Mouse (Mus musculus) regulatory T cell (primary cell): ENCODE data around the gene Rnf126.

Experiments
- in situ Hi-C: fragments of 300-600 bp; cut with MboI, MseI; formaldehyde crosslinking; loops from one replicate; pipeline ENCODE4 v1.15.1; 2025; ENCODE audit warnings: high pct_unique_total_duplicates

Rnf126 gene

DNA sequence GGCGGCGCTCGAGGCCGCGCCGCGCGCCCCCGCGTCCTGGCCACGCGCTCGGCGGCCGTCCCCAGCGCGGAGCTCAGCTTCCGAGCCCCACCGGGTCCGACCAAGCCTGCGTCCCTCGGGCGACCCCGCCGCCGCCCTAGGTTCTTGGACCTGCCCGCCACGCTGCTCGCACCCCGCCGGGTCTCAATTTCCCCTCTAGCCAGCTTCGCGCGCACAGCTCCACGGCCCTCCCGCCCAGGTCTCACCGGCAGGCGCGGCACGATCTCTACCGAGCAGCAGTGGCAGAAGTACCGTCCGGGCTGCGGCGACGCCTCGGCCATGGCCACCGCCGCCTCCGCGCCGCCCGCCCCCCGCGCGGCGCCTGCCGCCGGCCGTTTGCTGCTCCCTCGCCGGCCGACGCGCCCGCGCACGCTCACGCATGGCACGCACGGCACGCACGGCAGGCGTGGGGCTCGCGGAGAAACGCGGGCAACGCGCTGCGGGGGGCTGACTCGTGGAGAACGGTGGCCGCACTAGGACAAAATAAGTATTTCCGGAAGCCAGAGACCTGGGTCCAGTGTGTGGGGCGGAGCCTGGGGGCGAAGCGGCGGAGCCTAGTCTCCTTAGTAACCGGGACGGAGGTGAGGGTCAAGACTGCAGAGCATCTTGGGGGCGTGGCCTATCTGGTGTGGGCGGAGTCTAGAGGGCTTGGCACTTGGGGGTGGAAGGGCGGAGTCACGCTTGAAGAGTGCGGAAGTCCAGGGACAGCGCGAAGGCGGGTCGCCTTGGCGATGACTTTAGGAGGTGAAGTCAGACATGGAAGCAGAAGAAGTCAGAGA, at the start of gene Rnf126:
TSS of gene Rnf126 (minus strand) at position 445 of the 818 bp plus-strand sequence.
- in situ Hi-C loops = no loop called here

DNA sequence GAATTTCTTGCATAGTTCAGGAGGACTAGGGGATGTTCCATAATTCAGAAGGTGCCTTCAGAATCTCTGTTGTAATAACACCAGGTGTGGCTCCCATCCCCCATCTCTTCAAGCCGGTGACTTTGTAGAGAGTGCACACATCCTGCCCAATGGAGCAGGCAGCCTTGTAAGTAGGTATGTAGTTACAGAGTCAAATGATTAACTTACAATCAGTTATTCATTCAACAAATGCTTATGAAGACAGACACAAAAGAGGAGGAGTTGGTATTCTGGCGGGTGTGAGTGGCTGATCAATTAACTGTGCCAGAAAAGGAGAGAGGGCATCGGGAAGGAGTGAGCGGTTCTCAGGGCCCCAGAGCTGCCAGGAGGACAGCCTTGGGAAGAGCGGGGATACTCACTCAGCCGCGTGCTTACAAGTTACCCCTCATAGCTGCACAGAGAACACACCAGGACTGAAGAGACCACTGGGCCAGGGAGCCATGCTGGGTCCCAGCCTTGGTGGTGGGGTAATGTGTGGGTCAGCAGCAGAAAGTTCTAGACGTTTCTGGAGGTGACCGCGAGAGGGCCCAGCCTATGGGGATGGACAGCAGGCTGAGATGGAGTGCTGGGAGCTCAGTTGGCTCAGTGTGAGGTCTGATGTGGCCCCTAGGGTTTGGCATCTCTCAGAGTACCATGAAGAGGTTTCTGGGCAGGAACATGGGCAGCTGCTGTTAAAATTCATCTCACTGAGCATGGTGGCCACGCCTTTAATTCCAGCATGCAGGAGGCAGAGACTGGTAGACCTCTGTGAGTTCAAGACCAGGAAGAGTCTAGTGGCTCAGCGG, 49.1 kb upstream of the Rnf126 start:
- in situ Hi-C loops = no loop called here

DNA sequence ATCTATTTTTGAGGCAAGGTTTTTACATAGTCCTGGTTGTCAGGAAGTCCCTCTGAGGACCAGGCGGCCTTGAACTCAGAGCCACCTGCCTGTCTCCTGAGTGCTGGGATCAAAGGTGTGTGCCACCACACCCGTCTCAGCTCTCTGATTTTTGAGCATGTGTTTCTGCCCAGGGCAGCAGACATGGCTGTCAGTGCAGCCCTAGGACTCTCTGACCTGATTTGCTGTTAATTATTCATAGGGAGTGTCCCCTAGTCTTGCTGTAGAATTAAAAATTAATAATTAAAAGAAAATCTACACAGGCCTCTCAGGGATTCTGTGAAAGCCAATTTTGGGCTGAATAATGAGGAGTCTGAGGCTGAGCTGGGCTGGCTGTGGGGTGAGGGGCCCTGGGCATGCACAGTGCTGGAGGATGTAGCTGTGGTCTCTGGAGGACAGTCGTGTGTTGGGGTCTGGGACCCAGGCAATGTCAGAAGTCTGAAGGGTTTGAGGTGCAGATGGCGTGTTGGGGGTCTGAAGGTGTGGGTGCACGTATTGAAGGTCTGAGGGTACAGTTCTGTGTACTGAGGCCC, 47.6 kb upstream of the Rnf126 start:
- in situ Hi-C loops = no loop called here

DNA sequence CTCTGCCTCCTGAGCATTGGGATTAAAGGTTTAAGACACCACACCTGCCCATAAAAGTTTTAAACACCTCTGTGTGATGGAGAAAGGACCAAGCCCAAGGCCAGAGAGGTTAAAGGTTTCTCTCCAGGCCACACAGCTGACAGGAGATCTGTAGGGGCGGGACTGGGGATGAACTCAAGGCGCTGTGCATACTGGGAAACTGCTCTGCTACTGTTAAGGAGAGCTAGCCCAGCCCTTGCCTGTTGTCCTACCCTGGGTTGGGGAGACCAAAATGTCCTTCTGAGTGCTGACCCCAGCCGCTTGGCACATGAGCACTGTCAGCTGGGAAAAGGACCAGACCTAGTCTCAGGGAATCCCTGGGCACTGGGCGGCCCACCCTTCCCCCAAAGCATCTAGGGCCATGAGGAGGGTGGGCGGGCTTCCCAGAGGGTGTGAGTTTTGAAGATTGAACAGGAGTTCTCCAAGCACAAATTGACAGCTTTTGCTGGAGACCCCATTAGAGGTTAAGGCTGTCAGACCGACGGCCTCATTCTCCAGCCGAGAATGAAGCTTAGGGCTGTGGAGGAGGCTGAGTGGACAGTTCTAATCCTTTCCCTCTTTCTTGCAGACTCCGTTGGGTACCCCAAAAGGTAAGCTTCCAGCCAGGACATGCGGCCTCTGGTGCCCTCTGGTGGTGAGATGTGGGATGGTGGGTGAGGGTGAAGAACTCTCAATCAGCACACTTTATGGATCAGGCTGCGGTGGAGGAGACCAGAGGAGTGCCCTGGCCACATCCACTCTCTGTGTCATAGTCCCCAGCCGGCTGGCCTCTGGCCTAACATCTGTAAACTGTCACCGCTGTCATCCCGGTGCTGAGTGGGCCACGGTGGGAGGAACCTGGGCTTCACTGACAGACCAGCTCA, 45.2 kb upstream of the Rnf126 start:
- in situ Hi-C loops = no loop called here

DNA sequence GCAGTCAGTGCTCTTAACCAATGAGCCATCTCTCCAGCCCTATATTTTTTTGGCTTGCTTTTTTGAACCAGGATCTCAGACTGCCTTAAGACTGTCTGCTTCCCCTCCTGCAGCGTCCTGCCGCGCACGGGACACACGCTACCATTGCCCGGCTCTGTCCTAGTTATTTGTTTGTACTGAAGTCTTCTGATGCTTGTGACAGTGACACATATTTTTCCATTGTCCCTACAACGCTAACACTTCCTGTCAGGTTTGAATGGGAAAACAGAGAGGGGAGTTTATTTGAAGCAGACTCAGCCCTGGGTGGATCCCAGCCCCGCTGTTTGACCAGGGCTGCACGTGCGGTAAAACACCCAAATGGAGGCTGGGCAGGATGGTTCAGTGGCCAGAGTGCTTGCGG, 42.0 kb upstream of the Rnf126 start:
- in situ Hi-C loops = no loop called here

DNA sequence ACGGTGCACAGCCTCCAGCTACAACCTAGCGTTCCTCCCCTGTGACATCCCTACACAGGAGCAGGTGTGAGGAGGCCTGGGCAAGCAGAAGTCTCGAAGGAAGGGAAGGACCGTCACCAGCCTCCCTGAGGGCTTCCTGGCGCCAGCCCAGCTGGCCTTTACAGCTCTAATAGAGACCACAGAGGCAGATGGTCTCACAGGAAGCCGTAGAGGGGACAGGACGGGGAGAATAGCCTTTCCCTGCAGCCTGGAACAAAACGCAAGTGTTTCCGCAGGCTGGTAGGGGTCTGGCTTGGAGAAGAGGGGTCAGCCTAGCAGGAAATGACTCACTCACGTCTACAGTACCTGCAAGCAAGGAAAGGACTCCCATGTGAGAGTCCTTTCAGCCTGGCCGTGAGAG, 41.1 kb upstream of the Rnf126 start:
- in situ Hi-C loops = no loop called here

DNA sequence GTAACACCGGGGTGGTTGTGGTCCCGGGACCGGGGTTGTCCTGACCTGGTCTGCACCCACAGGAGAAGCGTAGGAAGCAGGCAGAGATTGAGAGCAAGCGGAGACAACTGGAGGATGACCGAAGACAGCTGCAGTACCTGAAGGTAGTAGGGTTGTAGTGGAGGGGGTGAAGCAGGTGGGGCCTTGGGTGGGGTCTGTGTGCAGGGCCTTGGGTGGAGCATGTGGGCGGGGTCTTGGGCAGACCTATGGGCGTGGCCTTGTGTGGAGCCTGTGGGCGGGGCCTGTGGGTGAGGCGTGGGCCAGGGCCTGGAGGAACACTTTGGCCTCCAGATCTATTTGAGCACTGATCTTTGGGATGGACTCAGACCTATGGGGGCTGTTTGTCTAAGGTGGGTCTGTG, 40.2 kb upstream of the Rnf126 start:
- in situ Hi-C loops = no loop called here

DNA sequence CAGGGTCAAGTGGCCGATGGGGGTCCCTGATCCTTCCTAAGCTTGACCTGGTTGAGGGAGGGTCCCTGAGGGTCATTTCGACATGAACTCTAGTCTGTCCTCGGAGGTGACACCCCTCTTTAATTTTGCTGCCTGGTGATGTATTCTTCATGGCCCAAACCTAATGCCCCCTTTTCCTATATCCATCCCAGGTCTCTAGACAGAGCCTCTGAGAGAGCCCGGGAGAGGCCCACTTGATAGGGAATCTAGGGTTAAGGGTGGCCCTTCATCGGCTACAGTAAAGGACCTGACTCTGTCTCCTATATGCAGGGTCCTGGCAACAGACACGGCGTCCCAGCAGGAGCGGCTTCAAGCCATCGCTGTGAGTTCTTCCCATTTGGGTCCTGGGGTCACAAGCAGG, 39.6 kb upstream of the Rnf126 start:
- in situ Hi-C loops = no loop called here

DNA sequence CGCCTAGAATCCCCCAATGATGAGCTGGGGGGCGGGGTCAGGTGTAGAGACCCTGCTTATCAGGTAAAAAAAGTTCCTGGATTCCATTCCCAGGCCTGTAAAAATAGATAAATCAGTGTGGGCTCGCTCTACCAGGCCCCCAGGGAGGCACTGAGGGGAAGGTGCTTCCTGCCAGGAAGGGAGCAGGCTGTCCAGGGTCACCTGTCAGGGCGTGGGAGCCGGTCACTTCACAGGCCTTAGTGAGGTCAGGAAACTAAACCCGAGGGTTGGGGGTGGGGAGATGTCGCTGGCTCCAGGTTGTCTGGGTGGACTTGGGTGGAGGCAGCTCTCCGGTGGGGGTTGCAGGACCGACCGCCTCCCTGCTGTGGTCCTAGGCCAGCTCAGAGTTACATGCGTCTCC, 38.9 kb upstream of the Rnf126 start:
- in situ Hi-C loops = no loop called here

DNA sequence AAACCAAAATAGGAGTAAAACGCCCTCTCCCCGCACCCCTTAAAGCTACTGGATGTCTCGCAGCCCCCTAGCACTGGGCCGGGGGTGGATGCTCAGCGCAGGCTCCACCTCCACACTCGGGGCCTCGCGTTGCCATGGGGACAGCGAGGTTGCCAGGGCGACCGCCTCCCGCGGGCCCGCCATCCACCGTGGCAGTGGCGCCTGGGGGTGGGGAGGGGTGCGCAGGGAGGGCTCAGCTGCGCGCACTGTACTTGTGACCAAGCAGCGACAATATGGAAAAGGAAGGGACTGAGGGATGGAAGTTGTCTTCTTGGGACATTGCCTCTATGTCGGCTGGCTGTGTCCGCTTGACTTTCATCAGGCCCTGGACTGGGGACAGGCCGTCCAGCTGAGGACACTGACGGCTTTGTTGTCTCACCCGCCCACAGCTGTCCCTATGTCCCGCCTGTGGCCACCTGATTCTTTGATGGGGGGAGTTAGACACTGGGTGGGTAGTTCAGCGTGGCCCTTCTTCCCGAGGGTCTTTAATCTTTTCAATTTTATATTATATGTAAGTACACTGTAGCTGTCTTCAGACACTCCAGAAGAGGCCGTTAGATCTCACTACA, 37.1 kb upstream of the Rnf126 start:
- in situ Hi-C loops = no loop called here

DNA sequence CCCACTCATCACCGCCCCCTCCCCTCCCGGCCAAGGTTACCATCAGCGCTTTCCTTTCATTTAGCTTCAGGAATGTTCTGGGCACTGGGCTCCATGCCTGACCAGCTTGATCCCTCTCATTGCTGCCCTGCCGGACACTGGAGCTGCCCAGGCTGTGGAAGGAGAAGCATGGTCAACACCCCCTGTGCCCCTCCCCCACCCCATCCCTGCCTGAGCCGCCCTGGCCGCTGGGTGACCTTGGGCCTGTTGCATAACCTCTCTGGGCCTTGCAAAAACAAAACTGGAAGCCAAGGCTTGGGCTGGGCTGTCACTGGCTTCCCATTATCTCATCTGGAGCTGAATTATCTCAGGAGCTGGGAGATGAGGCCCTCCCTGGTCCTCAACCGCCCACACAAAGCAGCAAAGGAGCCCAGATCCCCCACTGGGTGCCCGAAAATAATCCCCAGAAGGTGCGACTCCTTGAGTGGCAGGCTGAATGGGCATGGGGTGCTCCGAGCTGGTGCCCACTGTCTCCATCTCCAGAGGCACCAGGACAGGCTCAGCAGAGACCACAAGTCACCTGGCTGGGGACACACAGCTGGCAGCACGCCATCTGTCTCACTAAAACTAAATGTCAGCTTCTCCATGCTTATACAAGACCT, 35.7 kb upstream of the Rnf126 start:
- in situ Hi-C loops = no loop called here

DNA sequence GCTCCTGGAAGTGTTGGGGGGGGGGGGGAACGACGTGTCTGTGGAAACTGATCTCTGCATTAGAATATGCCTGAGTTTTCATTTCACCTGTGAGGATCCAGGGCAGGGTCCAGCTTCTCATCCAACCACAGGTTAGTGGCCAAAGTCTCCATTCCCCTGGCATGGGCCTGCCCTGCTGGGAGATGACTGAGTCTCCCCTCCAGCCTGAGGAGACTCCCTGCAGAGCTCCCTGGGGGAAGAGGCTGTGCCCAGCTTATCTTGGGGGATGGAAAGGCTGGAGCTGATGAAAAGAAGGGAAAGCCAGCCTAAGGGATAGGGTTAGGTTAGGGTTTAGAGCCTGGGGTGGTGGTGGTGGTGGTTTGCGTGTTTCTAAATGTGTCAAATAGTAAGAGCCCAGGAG, 35.1 kb upstream of the Rnf126 start:
- in situ Hi-C loops = no loop called here

DNA sequence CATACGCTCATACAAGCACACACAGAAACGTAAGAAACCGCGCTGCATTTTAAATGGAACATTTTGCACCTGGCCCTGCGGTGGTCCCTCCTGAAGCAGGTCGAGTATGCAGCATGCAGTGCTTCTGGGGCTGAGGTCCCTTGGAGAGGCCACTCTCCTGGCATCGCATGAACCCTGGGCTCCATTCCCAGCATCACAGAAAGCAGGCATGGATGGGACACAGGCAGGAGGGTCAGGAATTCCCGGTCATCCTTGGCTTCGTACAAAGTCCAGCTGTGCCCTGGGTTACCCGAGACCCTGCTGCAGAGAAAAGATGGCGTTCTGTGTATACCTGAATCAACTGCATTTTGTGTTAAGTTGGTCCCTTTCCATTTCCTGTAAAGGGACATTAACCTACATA, 33.8 kb upstream of the Rnf126 start:
- in situ Hi-C loops = no loop called here

DNA sequence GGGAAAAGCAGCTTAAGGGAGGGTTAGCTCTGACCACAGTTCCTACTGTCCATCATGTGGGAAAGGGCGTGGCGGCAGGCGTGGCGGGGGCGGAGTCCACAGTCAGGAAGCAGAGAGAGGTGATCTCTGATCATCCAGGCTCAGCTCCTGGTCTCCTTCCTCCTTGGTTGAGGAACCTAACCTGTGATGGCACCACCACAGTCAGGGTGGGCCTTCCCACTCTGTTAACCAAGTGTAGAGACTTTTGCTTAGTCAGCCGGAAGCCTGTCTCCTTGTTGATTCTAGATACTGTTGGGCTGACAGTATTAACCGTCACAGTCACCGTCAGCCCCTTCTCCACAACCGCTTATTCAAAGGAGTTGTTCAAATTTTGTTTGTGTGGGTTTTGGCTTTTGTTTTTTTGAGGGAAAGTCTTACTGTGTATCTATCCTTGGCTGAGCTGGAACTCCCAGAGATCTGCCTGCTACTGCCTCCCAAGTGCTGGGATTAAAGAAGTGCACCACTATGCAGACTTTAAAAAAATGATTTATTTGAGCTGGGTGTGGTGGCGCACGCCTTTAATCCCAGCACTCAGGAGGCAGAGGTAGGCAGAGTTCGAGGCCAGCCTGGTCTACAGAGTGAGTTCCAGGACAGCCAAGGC, 31.7 kb upstream of the Rnf126 start:
- in situ Hi-C loops = no loop called here

DNA sequence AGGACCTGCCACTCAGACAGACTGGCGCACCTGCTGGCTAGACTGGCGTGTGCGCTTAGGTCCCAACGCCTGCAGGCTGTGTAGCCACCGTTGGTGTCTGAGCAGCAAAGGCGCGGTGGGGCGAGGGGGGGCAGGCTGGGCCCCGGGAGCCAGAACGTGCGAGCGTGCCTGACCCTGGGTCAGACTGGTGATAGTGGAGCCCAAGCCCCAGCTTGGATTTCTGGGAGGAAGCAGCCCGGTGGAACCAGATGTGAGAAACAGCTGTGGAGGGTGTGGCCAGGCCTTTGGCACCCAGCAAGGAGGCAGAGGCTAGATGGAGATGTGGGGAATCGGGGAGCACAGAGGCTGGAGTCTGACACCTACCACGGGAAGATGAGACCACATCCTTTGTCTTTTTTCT, 30.6 kb upstream of the Rnf126 start:
- in situ Hi-C loops = no loop called here

DNA sequence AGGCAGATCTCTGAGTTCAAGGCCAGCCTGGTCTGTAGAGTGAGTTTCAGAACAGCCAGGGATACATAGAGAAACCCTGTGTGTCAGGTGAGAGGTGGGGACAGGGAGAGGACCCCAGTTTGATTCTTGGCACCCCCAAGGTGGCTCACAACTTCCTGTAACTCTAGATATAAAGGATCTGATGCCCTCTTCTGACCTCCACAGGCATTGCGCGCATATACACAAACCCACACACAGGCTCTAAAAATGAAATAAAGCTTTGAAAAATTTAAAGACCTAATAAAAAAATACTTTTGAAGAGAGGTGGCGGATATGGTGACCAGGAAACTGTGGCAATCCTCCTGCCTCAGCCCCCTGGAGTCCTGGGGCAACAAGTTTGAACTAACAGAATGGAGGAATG, 29.2 kb upstream of the Rnf126 start:
- in situ Hi-C loops = no loop called here

DNA sequence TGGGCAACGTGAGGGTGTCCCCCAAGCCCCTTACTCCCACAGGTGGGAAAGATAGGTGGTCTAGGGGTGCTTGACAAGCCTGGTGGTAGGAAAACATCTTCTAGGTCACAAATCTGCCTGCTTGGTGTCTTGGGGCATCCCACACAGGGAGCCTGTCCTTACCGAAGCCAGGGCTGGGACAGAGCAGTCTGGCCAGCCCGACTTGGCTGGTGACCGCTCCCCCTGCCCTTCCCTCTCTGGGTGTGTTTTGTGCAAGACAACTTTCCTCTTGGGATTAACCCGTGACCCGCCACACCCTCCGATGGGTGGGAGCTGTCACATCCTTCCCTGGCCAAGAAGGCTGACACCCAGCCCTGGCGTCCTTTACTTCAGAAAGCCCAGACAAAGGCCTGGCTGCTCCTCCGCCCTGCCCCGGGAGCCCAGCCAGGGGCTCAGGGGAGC, 27.8 kb upstream of the Rnf126 start:
- in situ Hi-C loops = no loop called here

DNA sequence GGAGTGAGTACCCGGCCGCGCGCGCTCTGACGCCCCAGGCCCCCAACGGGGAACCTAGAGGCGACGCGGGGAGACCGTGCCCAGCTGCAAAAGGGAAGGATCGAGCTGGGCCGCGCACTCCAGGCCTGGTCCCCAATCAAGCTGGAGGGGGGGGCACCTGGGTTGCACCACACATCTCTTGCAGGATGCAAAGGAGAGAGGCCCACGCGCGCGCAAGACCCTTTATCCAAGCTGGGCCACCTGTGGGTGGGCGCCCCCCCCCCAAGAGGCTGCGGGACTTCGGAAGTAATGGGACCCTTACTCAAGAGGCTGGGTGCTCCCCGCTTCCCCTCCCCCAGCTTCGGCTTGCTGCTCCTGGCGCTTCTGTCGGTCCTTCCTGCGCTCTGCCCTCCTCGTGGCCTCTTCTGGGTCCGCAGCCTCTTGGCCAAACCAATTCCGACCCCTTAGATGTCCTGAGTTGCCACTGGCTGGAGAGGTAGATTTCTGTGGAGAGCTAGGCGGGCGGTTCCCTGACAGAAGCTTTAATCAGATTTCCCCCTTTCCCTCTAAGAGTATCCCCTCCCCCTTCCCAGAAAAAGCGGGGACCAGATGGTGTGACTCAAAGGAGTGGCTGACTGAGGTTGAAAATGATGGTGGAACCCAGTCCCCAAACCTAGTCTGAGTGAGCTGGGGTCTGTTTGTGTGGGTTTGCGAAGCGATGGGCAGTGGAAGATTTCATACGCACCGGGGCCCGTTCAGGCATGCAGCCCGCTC, 27.2 kb upstream of the Rnf126 start:
- in situ Hi-C loops = no loop called here

DNA sequence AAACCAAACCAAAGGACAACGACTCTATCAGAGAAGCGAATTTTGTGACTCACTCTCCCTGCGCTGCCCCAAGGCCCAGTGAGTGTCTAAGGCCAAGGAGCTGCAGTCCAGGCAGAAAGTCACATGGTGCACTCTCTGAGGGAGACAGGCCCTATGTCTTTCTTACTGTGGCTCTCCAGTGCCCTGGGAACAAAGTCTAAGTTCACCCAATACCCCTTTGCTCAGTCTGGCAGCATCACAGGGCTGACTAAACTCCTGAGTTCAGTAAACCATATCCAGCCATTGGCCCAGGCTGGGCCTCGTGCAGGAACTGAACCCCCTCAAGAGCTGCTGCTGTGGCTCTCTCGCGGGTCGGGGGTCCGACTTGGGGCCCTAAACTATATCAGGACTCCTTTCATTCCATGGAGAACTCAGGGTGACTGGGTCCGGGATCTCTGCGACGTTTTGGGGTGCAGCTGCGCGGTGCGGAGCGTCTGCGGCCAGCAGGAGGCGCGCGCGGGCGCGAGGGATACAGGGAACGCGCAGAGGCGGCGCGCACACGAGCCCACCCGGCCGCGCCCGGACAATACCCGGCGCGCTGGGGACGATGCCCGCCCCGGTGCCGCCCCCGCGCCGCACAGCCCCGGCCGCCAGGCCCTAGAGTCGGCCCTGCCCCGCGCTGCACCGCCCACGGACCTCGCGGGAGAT, 26.4 kb upstream of the Rnf126 start, which contains the start of gene Palm:
TSS of gene Palm (plus strand) at position 522 of the 687 bp plus-strand sequence.
- in situ Hi-C loops = no loop called here
